Mouse (Mus musculus) embryonic stem cell, embryonic (primary cell): Measurements from ENCODE around the gene Btbd35f12.
"Not testable (repeated sequence)": the region's sequence is repeated elsewhere in the genome, so short reads cannot be mapped to it uniquely, and the experiment has no call there.

Source experiments
- CTCF ChIA-PET, 4 experiments: fragments of 300-600 bp in 2 of 4; fragments of 350-600 bp in 2 of 4; sonication (Branson Sonifier 250); formaldehyde crosslinking; loops; one replicate each; lab custom pipeline; 2022; ENCODE audit warnings: inconsistent platforms in 2 of 4; lab: Charles Lee
- POLR2A ChIA-PET, 4 experiments: fragments of 300-600 bp in 2 of 4; fragments of 350-600 bp in 2 of 4; sonication (Branson Sonifier 250); formaldehyde crosslinking; loops; one replicate each; lab custom pipeline; 2022; ENCODE audit warnings: antibody characterized with exemption in 4 of 4, inconsistent platforms in 1 of 4; lab: Charles Lee

Btbd35f12 gene

GRCm38 (mm10) chrX:33313079-33313478 lies at the start of gene Btbd35f12:
Btbd35f12 (plus strand) TSS chrX:33313379.
- CTCF ChIA-PET, POLR2A ChIA-PET: not testable (repeated sequence)

DNA sequence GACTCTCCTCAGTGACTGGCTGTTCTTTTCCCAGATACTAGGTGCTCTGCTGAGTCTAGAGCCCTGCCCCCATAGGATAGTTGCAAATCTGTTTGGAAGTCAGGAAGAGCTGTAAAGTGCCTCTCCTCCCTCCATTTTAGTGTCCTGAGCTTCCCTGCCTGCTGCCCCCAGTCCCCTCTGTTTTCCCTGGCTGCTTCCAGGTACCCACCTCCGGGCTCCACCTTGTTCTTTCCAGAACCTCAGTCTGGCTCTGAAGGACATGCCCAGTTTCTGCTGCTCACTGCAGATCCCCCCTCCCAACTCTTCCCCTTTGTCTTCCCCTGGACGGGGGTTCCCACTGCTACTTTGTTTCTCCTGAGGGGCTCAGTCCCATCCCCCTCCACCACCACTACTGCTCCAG lies 40.1 kb downstream of the Btbd35f12 start:
- POLR2A ChIA-PET, CTCF ChIA-PET: not testable (repeated sequence)
